Mouse (Mus musculus) frontal cortex, postnatal 14 days (tissue): ENCODE results near the gene Magea3.
"Not testable (repeated sequence)": the region's sequence is repeated elsewhere in the genome, so short reads cannot be mapped to it uniquely, and the experiment has no call there.

Experiments
- DNase-seq, 2 experiments: peaks; one replicate each; pipeline ENCODE4 v3.0.0; 2022; ENCODE audit warnings: low spot score in 2 of 2

The Magea3 gene

GRCm38 (mm10) chrX:154949405-154949804 is at the start of gene Magea3:
TSS of gene Magea3 (minus strand) at chrX:154949505.
- DNase-seq: not testable (repeated sequence)

DNA sequence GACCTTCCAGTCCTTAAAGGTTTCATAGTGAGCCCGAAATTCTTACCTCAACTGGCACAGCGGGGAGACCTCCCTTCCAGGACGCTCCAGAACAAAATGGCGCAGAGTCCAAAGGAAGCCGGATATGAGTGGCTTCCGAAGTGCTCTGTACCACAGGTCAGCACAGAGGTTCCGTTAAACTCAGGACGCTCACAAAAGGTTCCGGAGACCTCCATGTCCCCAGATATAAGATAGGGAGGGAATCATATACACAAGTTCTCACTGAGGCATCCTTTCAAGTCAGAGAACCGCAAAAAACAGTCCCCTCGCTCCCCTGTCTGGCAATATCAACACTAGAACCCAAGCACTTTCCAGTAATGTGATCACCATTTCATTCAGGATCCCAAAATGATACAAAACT is 46.4 kb upstream of the Magea3 start, which contains the start of gene Magea8:
Gene Magea8 (minus strand): TSS at position 101 of the 400 bp plus-strand sequence.
- DNase-seq: not testable (repeated sequence)

GRCm38 (mm10) chrX:154935887-154936286 is 13.4 kb downstream of the Magea3 start, which contains the start of gene Magea6:
TSS of gene Magea6 (minus strand) at chrX:154935987.
- not testable (repeated sequence) for DNase-seq
